Mouse (Mus musculus) kidney, adult 2 months (tissue): ENCODE data around the gene Ccdc3.

Experiments
- CTCF ChIP-seq: fragments of 200-500 bp; conservative IDR thresholded peaks from 2 replicates; pipeline ENCODE4 v1.5.1; 2011; ENCODE audit warnings: low read depth, mild to moderate bottlenecking, control low read depth, low read length, moderate library complexity, mixed read lengths; ENCODE audit not compliant: insufficient read depth, insufficient read length
- POLR2A ChIP-seq: fragments of 200-500 bp; IDR thresholded peaks from one replicate; pipeline ENCODE4 v1.6.1; 2011; ENCODE audit warnings: low read depth, low read length, control low read depth

- TF ChIP-seq CTCF (no peak), POLR2A (no peak)
Measured at GRCm38 (mm10) chr2:5174716-5175115, 37.1 kb downstream of the Ccdc3 start.
